Mouse (Mus musculus): ENCODE results near the gene Iqgap2. TPM values are rescaled to one million over a fixed set of nuclear protein-coding genes. Genes with fewer than 3 reads are reported as not detected.

Iqgap2 gene
- total and polyA plus RNA-seq, 3 experiments = 0.08 to 0.14 (median 0.11) TPM

GRCm38 (mm10) chr13:95692201-95692600 is 199.5 kb downstream of the Iqgap2 start:
- Histone ChIP-seq H3K27me3 (replicated peaks) (no peaks in the 10 kb centered on the region), H3K27ac (ENCODE audit: insufficient read depth, low read depth) (no peak overlapping the region), H3K79me2 (replicated peaks; ENCODE audit: control insufficient read depth, extremely low read depth, insufficient read depth, poor library complexity, severe bottlenecking) (no peaks in the 10 kb centered on the region), H3K4me3 (replicated peaks in 1 of 3; ENCODE audit: low read depth in 2 of 3, low read length in 2 of 3, poor library complexity in 1 of 3) (no peak overlapping the region), H3K9me3 (replicated peaks; ENCODE audit: low read length) (no peaks in the 10 kb centered on the region), H3K36me3 (replicated peaks in 1 of 2; ENCODE audit: control insufficient read depth in 1 of 2, insufficient read depth in 1 of 2, low read length in 1 of 2) (no peaks in the 10 kb centered on the region), H3K9ac (ENCODE audit: insufficient read depth, low read depth) (no peak overlapping the region), H3K4me1 (ENCODE audit: control insufficient read depth in 1 of 2, insufficient read depth in 2 of 2) (peaks cover 0 to 17% of the 10 kb centered on the region in 2 experiments; a peak in 2 of 4 replicates), H3K4me2 (ENCODE audit: insufficient read depth, low read depth, poor library complexity, severe bottlenecking) (no peak overlapping the region)
- in situ Hi-C loops (cut with MboI; ENCODE audit: low pct_ligation_motif_present, low pct_unique_long_range_greater_than_20kb, low sequenced_read_pairs) = no loop called here
- DNase-seq (ENCODE audit: extremely low read depth) = no peak
- dilution Hi-C loops (cut with MboI; ENCODE audit: extremely low pct_ligation_motif_present, extremely low pct_unique_long_range_greater_than_20kb, low sequenced_read_pairs) = no loop called here
- TF ChIP-seq JUN (IDR thresholded peaks at IDR 0.05; ENCODE audit: insufficient read depth, low read depth, low read length) = no peak
- TF ChIP-seq ZMIZ1 (IDR thresholded peaks at IDR 0.05; ENCODE audit: low read depth, low read length) = no peak
- TF ChIP-seq ZKSCAN1 (IDR thresholded peaks at IDR 0.05; ENCODE audit: borderline replicate concordance, low read depth, low read length) = no peak
- no peak for TF ChIP-seq ELF1 (IDR thresholded peaks at IDR 0.05; ENCODE audit: low read depth, low read length)
- TF ChIP-seq EP300 (IDR thresholded peaks at IDR 0.05; ENCODE audit: low read length) = no peak
- TF ChIP-seq USF2 (conservative IDR thresholded peaks at IDR 0.05; ENCODE audit: low read depth, low read length) = no peak

- H3K9me3 ChIP-seq (replicated peaks; ENCODE audit: low read length) = no peaks in the 10 kb centered on the region
- H3K4me2 ChIP-seq (ENCODE audit: insufficient read depth, low read depth, poor library complexity, severe bottlenecking) = no peak overlapping the region
- H3K4me3 ChIP-seq (replicated peaks in 1 of 3; ENCODE audit: low read depth in 2 of 3, low read length in 2 of 3, poor library complexity in 1 of 3) = no peak overlapping the region
- no peak overlapping the region for H3K27ac ChIP-seq (ENCODE audit: insufficient read depth, low read depth)
- in situ Hi-C loops (cut with MboI; ENCODE audit: low pct_ligation_motif_present, low pct_unique_long_range_greater_than_20kb, low sequenced_read_pairs) = no loop called here
- no peaks in the 10 kb centered on the region for H3K36me3 ChIP-seq (replicated peaks in 1 of 2; ENCODE audit: control insufficient read depth in 1 of 2, insufficient read depth in 1 of 2, low read length in 1 of 2)
- TF ChIP-seq MXI1 (IDR thresholded peaks at IDR 0.05; ENCODE audit: low read depth, low read length) (no peak), MAX (IDR thresholded peaks at IDR 0.05; ENCODE audit: low read length) (no peak), PAX5 (IDR thresholded peaks at IDR 0.05; ENCODE audit: low read length) (no peak), MAFK (IDR thresholded peaks at IDR 0.05; ENCODE audit: insufficient replicate concordance, low read length) (no peak), RCOR1 (conservative IDR thresholded peaks at IDR 0.05; ENCODE audit: low read depth, low read length) (no peak), MAZ (IDR thresholded peaks at IDR 0.05; ENCODE audit: low read depth, low read length) (no peak)
- H3K27me3 ChIP-seq (replicated peaks) = peaks cover 1% of the 10 kb centered on the region
- dilution Hi-C loops (cut with MboI; ENCODE audit: extremely low pct_ligation_motif_present, extremely low pct_unique_long_range_greater_than_20kb, low sequenced_read_pairs) = no loop called here
- no peaks in the 10 kb centered on the region for H3K79me2 ChIP-seq (replicated peaks; ENCODE audit: control insufficient read depth, extremely low read depth, insufficient read depth, poor library complexity, severe bottlenecking)
- H3K4me1 ChIP-seq (ENCODE audit: control insufficient read depth in 1 of 2, insufficient read depth in 2 of 2) = peaks cover 7 to 24% of the 10 kb centered on the region in 2 experiments; a peak in 3 of 4 replicates
- no peak for DNase-seq (ENCODE audit: extremely low read depth)
- no peak overlapping the region for H3K9ac ChIP-seq (ENCODE audit: insufficient read depth, low read depth)
These were observed 203.1 kb downstream of the Iqgap2 start for GRCm38 (mm10) chr13:95688576-95688975.

GRCm38 (mm10) chr13:95685736-95686135 is 206.0 kb downstream of the Iqgap2 start:
- dilution Hi-C loops (cut with MboI; ENCODE audit: extremely low pct_ligation_motif_present, extremely low pct_unique_long_range_greater_than_20kb, low sequenced_read_pairs) = no loop called here
- in situ Hi-C loops (cut with MboI; ENCODE audit: low pct_ligation_motif_present, low pct_unique_long_range_greater_than_20kb, low sequenced_read_pairs) = no loop called here

More at GRCm38 (mm10) chr13:95685736-95686135, 206.0 kb downstream of the Iqgap2 start:
- 0 out of 2 replicates have a peak overlapping the region, but pooled peaks have one; percentile 37 for H3K4me2 ChIP-seq (ENCODE audit: insufficient read depth, low read depth, poor library complexity, severe bottlenecking)
- no peak overlapping the region for H3K4me3 ChIP-seq (replicated peaks in 1 of 3; ENCODE audit: low read depth in 2 of 3, low read length in 2 of 3, poor library complexity in 1 of 3)
- H3K27ac ChIP-seq (ENCODE audit: insufficient read depth, low read depth) = no peak overlapping the region
- H3K4me1 ChIP-seq (ENCODE audit: control insufficient read depth in 1 of 2, insufficient read depth in 2 of 2) = peaks cover 7 to 18% of the 10 kb centered on the region in 2 experiments; a peak in 3 of 4 replicates
- no peaks in the 10 kb centered on the region for H3K79me2 ChIP-seq (replicated peaks; ENCODE audit: control insufficient read depth, extremely low read depth, insufficient read depth, poor library complexity, severe bottlenecking)
- DNase-seq (ENCODE audit: extremely low read depth) = peak; percentile 90
- TF ChIP-seq CHD2 (IDR thresholded peaks at IDR 0.05; ENCODE audit: low read length) = peak; percentile 47; the same call in 1 of the 2 replicates
- no peak for TF ChIP-seq ZKSCAN1 (IDR thresholded peaks at IDR 0.05; ENCODE audit: borderline replicate concordance, low read depth, low read length)
- TF ChIP-seq MAX (IDR thresholded peaks at IDR 0.05; ENCODE audit: low read length) = peak; percentile 33; the same call in 1 of the 2 replicates
- 0 out of 2 replicates have a peak, but pooled peaks have one; percentile 39 for TF ChIP-seq MAFK (IDR thresholded peaks at IDR 0.05; ENCODE audit: insufficient replicate concordance, low read length)
- 0 out of 2 replicates have a peak, but pooled peaks have one; percentile 22 for TF ChIP-seq KAT2A (IDR thresholded peaks at IDR 0.05; ENCODE audit: insufficient replicate concordance, low read length)
- 0 out of 2 replicates have a peak, but pooled peaks have one; percentile 12 for TF ChIP-seq JUND (conservative IDR thresholded peaks at IDR 0.05; ENCODE audit: low read depth, low read length)
- TF ChIP-seq POLR2A (IDR thresholded peaks at IDR 0.05; ENCODE audit: low read depth, low read length) = no peak
- peak; percentile 77 for TF ChIP-seq BHLHE40 (IDR thresholded peaks at IDR 0.05; ENCODE audit: low read depth, low read length)
- peak; percentile 29 for TF ChIP-seq JUN (IDR thresholded peaks at IDR 0.05; ENCODE audit: insufficient read depth, low read depth, low read length)
- TF ChIP-seq EP300 (IDR thresholded peaks at IDR 0.05; ENCODE audit: low read length) = peak; percentile 95
- TF ChIP-seq RCOR1 (conservative IDR thresholded peaks at IDR 0.05; ENCODE audit: low read depth, low read length) = peak; percentile 62; the same call in 1 of the 2 replicates
- peak; percentile 50; the same call in 1 of the 2 replicates for TF ChIP-seq TCF12 (IDR thresholded peaks at IDR 0.05; ENCODE audit: low read depth, low read length)
- TF ChIP-seq ELF1 (IDR thresholded peaks at IDR 0.05; ENCODE audit: low read depth, low read length) = peak; percentile 67
- peak; percentile 75 for TF ChIP-seq ETS1 (conservative IDR thresholded peaks at IDR 0.05; ENCODE audit: low read depth, low read length)
- TF ChIP-seq IRF4 (IDR thresholded peaks at IDR 0.05; ENCODE audit: low read depth, low read length) = peak; percentile 78
- TF ChIP-seq MYC (IDR thresholded peaks at IDR 0.05; ENCODE audit: low read depth, low read length) = 0 out of 2 replicates have a peak, but pooled peaks have one; percentile 42
- no peak for TF ChIP-seq MAZ (IDR thresholded peaks at IDR 0.05; ENCODE audit: low read depth, low read length)
- peak; percentile 75; the same call in 1 of the 2 replicates for TF ChIP-seq SIN3A (IDR thresholded peaks at IDR 0.05; ENCODE audit: low read length)
- no peak for TF ChIP-seq USF1 (IDR thresholded peaks at IDR 0.05; ENCODE audit: low read depth, low read length)
- TF ChIP-seq SMC3 (IDR thresholded peaks at IDR 0.05; ENCODE audit: low read depth, low read length) = no peak
- no peaks in the 10 kb centered on the region for H3K36me3 ChIP-seq (replicated peaks in 1 of 2; ENCODE audit: control insufficient read depth in 1 of 2, insufficient read depth in 1 of 2, low read length in 1 of 2)
- H3K27me3 ChIP-seq (replicated peaks) = peaks cover 1% of the 10 kb centered on the region
- H3K9ac ChIP-seq (ENCODE audit: insufficient read depth, low read depth) = no peak overlapping the region
- H3K9me3 ChIP-seq (replicated peaks; ENCODE audit: low read length) = no peaks in the 10 kb centered on the region
